Mouse (Mus musculus) liver, embryonic 15.5 days (tissue): Measurements from ENCODE around the gene Akap11. TPM values are rescaled to one million over a fixed set of nuclear protein-coding genes. Genes with fewer than 3 reads are reported as not detected.
A peak's percentile ranks its signal among the peaks of the same experiment; 100 is the strongest.

ENCODE experiments used
- ATAC-seq: fragments of 200-750 bp; cut with Nextera tagmentation; 2 replicates; pipeline ENCODE4 v1.8.0; 2017; ENCODE audit warnings: moderate number of reproducible peaks, mild to moderate bottlenecking, moderate library complexity; ENCODE audit not compliant: insufficient read depth
- H3K27ac ChIP-seq: fragments of 300-500 bp; sonication (generic); replicated peaks from 2 replicates; pipeline ENCODE4 v1.5.1; 2015; ENCODE audit warnings: mild to moderate bottlenecking, inconsistent platforms
- H3K27me3 ChIP-seq: fragments of 300-500 bp; sonication (generic); 2 replicates; pipeline ENCODE4 v1.6.1; 2015; ENCODE audit warnings: mild to moderate bottlenecking, inconsistent platforms
- H3K36me3 ChIP-seq: fragments of 300-500 bp; sonication (generic); replicated peaks from 2 replicates; pipeline ENCODE4 v1.6.1; 2015; ENCODE audit warnings: moderate library complexity, mild to moderate bottlenecking, inconsistent platforms
- H3K4me1 ChIP-seq: fragments of 300-500 bp; sonication (generic); replicated peaks from 2 replicates; pipeline ENCODE4 v1.6.1; 2015; ENCODE audit warnings: inconsistent platforms
- H3K4me2 ChIP-seq: fragments of 300-500 bp; sonication (generic); 2 replicates; pipeline ENCODE4 v1.6.1; 2015; ENCODE audit warnings: moderate library complexity, mild to moderate bottlenecking, inconsistent platforms
- H3K4me3 ChIP-seq: fragments of 300-500 bp; sonication (generic); replicated peaks from 2 replicates; pipeline ENCODE4 v1.5.1; 2015; ENCODE audit warnings: mild to moderate bottlenecking, inconsistent platforms
- H3K9ac ChIP-seq: fragments of 300-500 bp; sonication (generic); 2 replicates; pipeline ENCODE4 v1.6.1; 2015; ENCODE audit warnings: moderate library complexity, mild to moderate bottlenecking, inconsistent platforms
- H3K9me3 ChIP-seq: fragments of 300-500 bp; sonication (generic); replicated peaks from 2 replicates; pipeline ENCODE4 v1.6.1; 2016; ENCODE audit warnings: inconsistent platforms
- WGBS: fragments of 180-500 bp; shearing (Covaris S2); methylation state at CpG from one replicate; pipeline ENCODE4 v1.1.7; 2015; ENCODE audit warnings: mixed read lengths; ENCODE audit not compliant: insufficient replicate concordance; 5-methylcytosine and 5-hydroxymethylcytosine counted together
- polyA plus RNA-seq: library from polyadenylated mRNA; unstranded; fragments of >200 nt; fragmentation: Nextera tagmentation; extraction: Ambion mirVana; gene quantifications from 2 replicates; pipeline ENCODE4 v1.2.1, GENCODE M21; 2015

The Akap11 gene
- polyA plus RNA-seq, 1 experiment from 2014 or later, result 6.7 TPM

DNA sequence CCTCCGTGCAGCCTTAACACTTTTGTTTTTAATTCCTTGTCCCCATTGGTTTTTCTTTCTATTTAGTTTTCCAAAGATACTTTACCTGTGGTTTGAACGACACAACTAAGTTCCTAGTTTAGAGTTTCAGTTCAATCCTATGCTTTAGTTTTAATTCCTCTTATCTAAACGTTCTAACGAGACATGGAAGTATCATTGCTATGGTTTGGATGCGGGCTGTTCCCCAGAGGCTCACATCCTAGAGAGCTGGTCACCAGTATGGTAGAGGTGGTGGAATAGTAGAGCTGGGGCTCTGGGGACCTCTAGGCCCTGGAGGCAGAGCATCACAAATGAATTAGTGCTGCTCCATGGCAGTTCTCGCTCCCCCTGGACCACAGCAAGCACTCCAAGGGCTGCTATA is 9.7 kb downstream of the Akap11 start:
- ATAC-seq, result no peak
- Histone ChIP-seq H3K4me3 (no peak overlapping the region), H3K9ac (no peak overlapping the region), H3K9me3 (no peaks in the 10 kb centered on the region), H3K4me2 (no peak overlapping the region), H3K36me3 (no peaks in the 10 kb centered on the region), H3K4me1 (peaks cover 38% of the 10 kb centered on the region), H3K27ac (no peak overlapping the region), H3K27me3 (no peaks in the 10 kb centered on the region)
- 70% methylated on average over 6 of the region's 6 CpGs for WGBS

DNA sequence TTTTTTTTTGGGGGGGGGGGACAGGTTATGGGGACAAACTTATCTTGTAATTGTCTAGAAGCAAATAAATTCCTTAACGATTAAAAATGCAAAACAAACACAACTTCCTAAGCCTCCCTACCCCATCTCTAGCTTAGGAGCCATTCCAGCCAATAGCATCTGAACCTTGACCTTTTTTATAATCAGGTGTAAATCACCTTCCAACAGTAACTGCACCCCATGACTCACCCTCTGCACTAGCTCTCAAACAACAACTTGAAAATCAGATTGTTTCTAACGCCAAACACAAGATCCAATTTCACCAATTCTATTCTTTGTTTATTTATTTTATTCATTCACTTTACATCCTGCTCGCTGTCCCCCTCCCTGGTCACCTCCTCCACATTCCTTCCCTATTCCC is 10.1 kb downstream of the Akap11 start:
- H3K9ac ChIP-seq, result no peak overlapping the region
- H3K27ac ChIP-seq, result no peak overlapping the region
- WGBS, result 50% methylated on average over 3 of the region's 3 CpGs
- H3K4me1 ChIP-seq, result peaks cover 35% of the 10 kb centered on the region
- no peak overlapping the region for H3K4me2 ChIP-seq
- no peak overlapping the region for H3K4me3 ChIP-seq
- no peak for ATAC-seq
- no peaks in the 10 kb centered on the region for H3K27me3 ChIP-seq
- H3K36me3 ChIP-seq, result 0 out of 2 replicates have a peak, but pooled peaks cover 2% of the 10 kb centered on the region
- no peaks in the 10 kb centered on the region for H3K9me3 ChIP-seq

DNA sequence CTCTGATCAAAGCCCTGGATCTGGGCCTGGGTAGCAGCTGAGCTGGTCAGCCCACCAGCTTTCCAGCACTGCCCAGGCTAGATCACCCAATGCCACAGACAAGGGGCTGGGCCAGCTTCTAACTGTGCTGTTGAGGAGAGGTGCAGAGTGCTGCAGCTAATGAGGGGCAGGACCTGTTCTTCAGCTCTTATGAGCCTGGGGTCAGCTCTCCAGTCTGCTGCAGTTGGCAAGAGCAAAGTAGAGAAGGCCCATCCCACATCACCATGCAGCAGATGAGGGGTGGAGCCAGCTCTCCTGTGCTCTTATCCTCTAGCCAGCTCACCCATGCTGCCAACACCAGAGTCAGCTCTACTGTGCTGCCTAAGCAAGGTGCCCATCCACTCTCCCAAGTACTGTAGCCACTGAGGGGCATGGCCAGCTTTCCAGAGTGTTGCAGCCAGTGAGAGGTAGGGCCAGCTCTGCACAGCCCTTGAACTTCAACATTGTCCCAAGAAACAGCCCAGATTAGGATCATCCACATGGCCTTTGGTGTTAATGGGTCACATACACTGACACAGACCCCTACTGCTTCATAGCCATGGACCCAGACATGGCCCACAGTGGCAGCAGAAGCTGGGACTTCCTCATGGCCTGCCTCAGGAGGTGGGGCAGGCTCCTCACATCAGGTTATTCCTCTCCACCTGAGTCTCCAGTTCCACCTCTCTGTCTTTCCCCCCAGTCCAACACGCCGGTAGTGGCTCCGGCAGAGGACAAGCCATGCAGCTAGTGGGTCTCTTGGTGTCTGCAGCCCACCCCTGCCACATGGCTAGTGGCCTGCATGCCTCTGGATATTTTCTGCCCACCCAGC is 10.8 kb downstream of the Akap11 start:
- Histone ChIP-seq H3K9me3 (no peaks in the 10 kb centered on the region), H3K27ac (no peak overlapping the region), H3K36me3 (0 out of 2 replicates have a peak, but pooled peaks cover 2% of the 10 kb centered on the region), H3K27me3 (no peaks in the 10 kb centered on the region), H3K9ac (no peak overlapping the region), H3K4me3 (no peak overlapping the region), H3K4me2 (no peak overlapping the region), H3K4me1 (peaks cover 34% of the 10 kb centered on the region)
- 97% methylated on average over 3 of the region's 3 CpGs for WGBS
- peak; percentile 53; the same call in 1 of the 2 replicates for ATAC-seq

DNA sequence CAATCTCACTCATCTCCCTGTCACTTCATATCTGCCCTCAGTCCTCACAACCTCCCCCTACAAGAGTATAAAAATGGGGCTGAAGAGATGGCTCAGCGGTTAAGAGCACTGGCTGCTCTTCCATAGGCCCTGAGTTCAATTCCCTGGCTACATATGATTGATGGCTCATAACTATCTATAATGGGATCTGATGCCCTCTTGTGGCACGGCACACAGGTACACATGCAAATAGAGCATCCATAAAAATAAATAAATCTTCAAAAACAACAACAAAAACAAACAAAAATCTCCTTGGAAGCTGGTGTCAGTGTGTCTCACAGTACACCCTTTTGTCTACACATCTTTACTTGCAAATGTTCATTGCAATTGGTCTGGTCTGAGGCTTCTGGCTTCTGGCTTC is 11.5 kb downstream of the Akap11 start:
- no peaks in the 10 kb centered on the region for H3K27me3 ChIP-seq
- H3K9me3 ChIP-seq, result no peaks in the 10 kb centered on the region
- no peak overlapping the region for H3K4me3 ChIP-seq
- H3K4me2 ChIP-seq, result no peak overlapping the region
- 0 out of 2 replicates have a peak, but pooled peaks cover 2% of the 10 kb centered on the region for H3K36me3 ChIP-seq
- 81% methylated on average over 2 of the region's 2 CpGs for WGBS
- ATAC-seq, result no peak
- no peak overlapping the region for H3K9ac ChIP-seq
- H3K27ac ChIP-seq, result no peak overlapping the region
- peaks cover 31% of the 10 kb centered on the region for H3K4me1 ChIP-seq

DNA sequence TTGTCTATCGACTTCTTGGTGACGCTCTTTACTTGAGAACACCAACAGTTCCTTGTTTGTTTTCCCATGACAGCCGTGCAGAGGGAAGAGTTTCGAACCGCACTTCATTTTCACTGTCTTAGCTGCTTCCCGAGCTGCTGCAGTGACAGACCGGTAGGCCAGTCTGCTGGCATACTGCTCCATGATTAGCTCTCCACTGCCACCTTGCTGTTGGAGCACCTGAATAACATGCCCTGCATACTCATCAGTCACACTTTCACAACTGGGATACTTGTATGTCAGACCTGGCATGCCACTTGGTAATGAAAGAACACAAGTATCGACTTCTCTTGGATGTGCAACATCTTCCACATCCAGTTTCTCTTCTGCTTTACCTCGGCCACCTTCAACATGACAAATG is 25.9 kb downstream of the Akap11 start:
- no peak overlapping the region for H3K9ac ChIP-seq
- no peaks in the 10 kb centered on the region for H3K27me3 ChIP-seq
- no peak overlapping the region for H3K4me2 ChIP-seq
- no peaks in the 10 kb centered on the region for H3K4me1 ChIP-seq
- ATAC-seq, result no peak
- H3K27ac ChIP-seq, result no peak overlapping the region
- WGBS, result 87% methylated on average over 9 of the region's 9 CpGs
- H3K36me3 ChIP-seq, result peaks cover 77% of the 10 kb centered on the region
- no peak overlapping the region for H3K4me3 ChIP-seq
- no peaks in the 10 kb centered on the region for H3K9me3 ChIP-seq

DNA sequence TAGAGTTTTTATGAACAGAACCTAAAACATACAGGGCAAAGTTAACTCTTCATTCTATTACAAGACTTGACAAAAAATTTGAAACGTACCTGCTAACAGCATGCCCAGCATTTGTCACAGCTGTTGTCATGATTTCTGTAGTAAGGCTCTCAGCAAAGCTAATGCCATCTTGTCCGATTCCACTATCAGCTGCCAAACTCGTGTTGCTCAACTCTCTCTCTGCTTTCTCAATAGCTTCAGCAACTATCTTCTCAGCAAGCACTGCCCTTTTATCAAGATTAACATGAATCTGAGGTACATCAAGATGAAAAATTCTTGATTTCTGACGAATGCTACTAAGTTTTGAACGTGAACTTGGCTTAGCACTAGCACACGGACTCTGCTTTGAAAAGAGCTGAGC is 26.8 kb downstream of the Akap11 start:
- Histone ChIP-seq H3K27ac (no peak overlapping the region), H3K36me3 (peaks cover 82% of the 10 kb centered on the region), H3K4me2 (no peak overlapping the region), H3K4me3 (no peak overlapping the region), H3K27me3 (no peaks in the 10 kb centered on the region), H3K9me3 (no peaks in the 10 kb centered on the region), H3K4me1 (no peaks in the 10 kb centered on the region), H3K9ac (no peak overlapping the region)
- WGBS, result 76% methylated on average over 6 of the region's 6 CpGs
- ATAC-seq, result no peak

DNA sequence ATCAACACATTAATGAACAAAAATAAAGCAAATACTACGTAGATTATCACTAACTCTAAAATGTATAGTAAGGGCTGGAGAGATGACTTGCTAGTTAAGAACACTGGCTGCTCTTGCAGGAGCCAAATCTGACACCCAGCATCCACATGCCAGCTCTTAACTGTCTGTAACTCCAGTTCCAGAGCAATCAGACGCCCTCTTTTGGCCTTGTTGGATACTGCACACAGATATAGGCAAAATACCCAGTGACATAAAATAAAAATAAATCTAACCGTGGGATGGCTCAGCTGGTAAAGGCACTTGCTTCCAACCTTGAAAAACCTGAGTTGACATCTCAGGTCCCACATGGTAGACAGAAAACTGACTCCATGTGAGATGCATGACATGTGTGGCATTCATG is 36.0 kb downstream of the Akap11 start:
- Histone ChIP-seq H3K9ac (no peak overlapping the region), H3K4me1 (peaks cover 19% of the 10 kb centered on the region), H3K4me2 (no peak overlapping the region), H3K4me3 (no peak overlapping the region), H3K27ac (no peak overlapping the region), H3K36me3 (peaks cover 24% of the 10 kb centered on the region), H3K9me3 (no peaks in the 10 kb centered on the region), H3K27me3 (no peaks in the 10 kb centered on the region)
- WGBS, result 67% methylated on average over 3 of the region's 3 CpGs
- no peak for ATAC-seq

DNA sequence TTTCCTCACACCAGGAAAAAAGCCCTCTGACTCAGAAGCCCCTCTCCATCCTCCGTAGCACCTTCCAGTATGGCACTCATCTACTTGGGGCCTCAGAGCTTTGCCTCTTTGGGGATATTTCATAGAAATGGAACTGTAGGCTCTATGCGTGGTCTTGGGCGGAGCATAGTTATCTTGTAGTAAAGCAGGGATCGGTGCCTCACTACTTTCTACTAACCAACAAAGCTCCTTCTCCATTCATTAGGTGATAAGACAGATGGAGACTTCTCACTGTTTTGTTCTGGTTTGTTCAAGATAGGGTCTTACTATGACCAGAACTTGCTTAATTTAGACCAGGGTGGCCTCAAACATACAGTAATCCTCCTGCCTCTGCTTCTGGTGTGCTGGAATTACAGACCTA is 39.9 kb downstream of the Akap11 start:
- no peaks in the 10 kb centered on the region for H3K27me3 ChIP-seq
- WGBS, result 23% methylated on average over 4 of the region's 4 CpGs
- peaks cover 35% of the 10 kb centered on the region for H3K4me1 ChIP-seq
- no peak overlapping the region for H3K4me3 ChIP-seq
- peak overlapping the region; percentile 86 for H3K27ac ChIP-seq
- ATAC-seq, result peak; percentile 75
- peaks cover 25% of the 10 kb centered on the region for H3K36me3 ChIP-seq
- 0 out of 2 replicates have a peak overlapping the region, but pooled peaks have one; percentile 1 for H3K9ac ChIP-seq
- no peaks in the 10 kb centered on the region for H3K9me3 ChIP-seq
- peak overlapping the region; percentile 39 for H3K4me2 ChIP-seq

DNA sequence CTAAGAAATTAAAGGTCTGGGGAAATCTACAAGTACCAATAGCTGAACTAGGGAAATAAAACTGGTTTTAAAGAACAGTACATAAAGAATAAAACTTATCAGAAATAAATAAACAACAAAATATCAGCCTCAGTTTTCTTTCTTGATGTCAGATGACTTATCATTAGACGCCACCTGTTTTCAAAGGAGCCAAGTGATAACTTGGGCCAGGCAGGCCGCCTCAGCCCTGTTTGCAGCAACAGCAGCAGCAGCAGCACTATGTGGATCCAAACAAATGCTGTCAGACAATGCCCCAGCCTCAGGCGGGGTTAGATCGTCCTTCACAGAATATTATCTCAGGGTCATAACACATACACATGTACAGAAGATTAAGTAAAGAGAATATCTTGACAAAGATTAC is 41.4 kb downstream of the Akap11 start:
- Histone ChIP-seq H3K4me1 (peaks cover 35% of the 10 kb centered on the region), H3K27me3 (no peaks in the 10 kb centered on the region), H3K27ac (peak overlapping the region; percentile 86), H3K9ac (no peak overlapping the region), H3K36me3 (peaks cover 21% of the 10 kb centered on the region; the same call in 1 of the 2 replicates), H3K9me3 (no peaks in the 10 kb centered on the region), H3K4me2 (peak overlapping the region; percentile 41), H3K4me3 (no peak overlapping the region)
- peak; percentile 81 for ATAC-seq
- WGBS, result 16% methylated on average over 4 of the region's 4 CpGs

DNA sequence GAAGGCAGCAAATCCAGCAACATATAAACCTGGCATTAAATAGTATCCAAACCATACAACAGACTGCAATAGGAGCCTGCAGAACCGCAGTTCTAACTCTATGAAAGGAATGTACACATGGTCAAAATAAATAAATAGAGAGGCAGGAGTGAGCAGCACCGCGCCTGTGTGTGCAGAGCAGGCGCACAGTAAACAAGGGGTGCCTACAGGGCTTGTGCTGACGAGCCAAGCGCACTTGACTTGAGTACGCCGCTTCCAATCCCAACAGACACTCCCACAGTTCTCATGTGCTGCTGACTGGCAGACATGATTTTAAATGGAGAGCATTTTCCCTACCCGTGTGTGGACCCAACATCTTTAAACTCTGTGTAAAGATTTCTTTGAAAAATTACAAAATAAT is 44.0 kb downstream of the Akap11 start:
- H3K27me3 ChIP-seq, result no peaks in the 10 kb centered on the region
- WGBS, result 82% methylated on average over 9 of the region's 9 CpGs
- H3K4me2 ChIP-seq, result no peak overlapping the region
- no peak for ATAC-seq
- H3K27ac ChIP-seq, result no peak overlapping the region
- no peak overlapping the region for H3K4me3 ChIP-seq
- H3K9ac ChIP-seq, result no peak overlapping the region
- peaks cover 32% of the 10 kb centered on the region for H3K4me1 ChIP-seq
- peaks cover 16% of the 10 kb centered on the region; the same call in 1 of the 2 replicates for H3K36me3 ChIP-seq
- no peaks in the 10 kb centered on the region for H3K9me3 ChIP-seq

DNA sequence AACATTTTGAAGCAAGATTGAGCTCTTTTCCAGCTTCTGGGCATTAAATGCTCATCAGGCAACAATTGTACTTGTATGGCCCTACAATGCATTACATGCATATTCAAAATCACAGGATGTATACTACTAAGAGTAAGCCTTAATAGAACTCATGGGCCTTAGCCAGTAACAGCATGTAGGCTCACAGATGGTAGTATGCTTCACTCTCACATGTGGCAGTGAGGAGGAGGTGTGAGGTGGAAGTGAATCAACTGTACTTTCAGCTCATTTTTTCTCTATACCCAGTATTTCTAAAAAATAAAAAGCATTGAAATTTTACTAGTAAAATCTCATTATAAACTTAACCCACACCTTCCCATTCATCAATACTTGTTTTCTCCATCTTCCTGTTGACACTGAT is 45.2 kb downstream of the Akap11 start:
- H3K4me2 ChIP-seq, result no peak overlapping the region

More for the DNA sequence above, 45.2 kb downstream of the Akap11 start:
- peaks cover 16% of the 10 kb centered on the region; the same call in 1 of the 2 replicates for H3K36me3 ChIP-seq
- peaks cover 24% of the 10 kb centered on the region for H3K4me1 ChIP-seq
- H3K27me3 ChIP-seq, result no peaks in the 10 kb centered on the region
- ATAC-seq, result no peak
- no peak overlapping the region for H3K9ac ChIP-seq
- H3K4me3 ChIP-seq, result no peak overlapping the region
- no peak overlapping the region for H3K27ac ChIP-seq
- no peaks in the 10 kb centered on the region for H3K9me3 ChIP-seq
